Mouse (Mus musculus) thymus, postnatal 36 days (tissue): ENCODE results near the gene Sipa1l3.

Experiments used
- DNase-seq, 2 experiments: peaks; one replicate each; pipeline ENCODE4 v3.0.0; 2022; ENCODE audit warnings: mixed read lengths in 2 of 2

Sipa1l3 gene

GRCm38 (mm10) chr7:29505337-29506318 lies 12.8 kb downstream of the Sipa1l3 start:
- no peak for DNase-seq

- DNase-seq, result no peak
Observed at GRCm38 (mm10) chr7:29504683-29505290, 13.7 kb downstream of the Sipa1l3 start.

- no peak for DNase-seq
Observed at GRCm38 (mm10) chr7:29503616-29504015, 14.8 kb downstream of the Sipa1l3 start.

- DNase-seq, result no peak
Observed at GRCm38 (mm10) chr7:29501214-29501613, 17.2 kb downstream of the Sipa1l3 start.

GRCm38 (mm10) chr7:29499071-29499470 lies 19.4 kb downstream of the Sipa1l3 start:
- no peak for DNase-seq

GRCm38 (mm10) chr7:29496953-29497590 lies 21.4 kb downstream of the Sipa1l3 start:
- no peak for DNase-seq

- no peak for DNase-seq
Observed at GRCm38 (mm10) chr7:29496332-29496731, 22.1 kb downstream of the Sipa1l3 start.

GRCm38 (mm10) chr7:29495880-29496279 lies 22.6 kb downstream of the Sipa1l3 start:
- no peak for DNase-seq

GRCm38 (mm10) chr7:29494854-29495253 lies 23.6 kb downstream of the Sipa1l3 start:
- DNase-seq, result no peak

- DNase-seq, result no peak
Observed at GRCm38 (mm10) chr7:29494015-29494414, 24.4 kb downstream of the Sipa1l3 start.

- DNase-seq, result no peak
Observed at GRCm38 (mm10) chr7:29492992-29493391, 25.4 kb downstream of the Sipa1l3 start.

GRCm38 (mm10) chr7:29491861-29492260 lies 26.6 kb downstream of the Sipa1l3 start:
- no peak for DNase-seq

GRCm38 (mm10) chr7:29491471-29491755 lies 27.0 kb downstream of the Sipa1l3 start:
- DNase-seq, result no peak

- DNase-seq, result no peak
Observed at GRCm38 (mm10) chr7:29490704-29491470, 27.6 kb downstream of the Sipa1l3 start.

GRCm38 (mm10) chr7:29489851-29490250 lies 28.6 kb downstream of the Sipa1l3 start:
- DNase-seq, result no peak

GRCm38 (mm10) chr7:29489364-29489763 lies 29.1 kb downstream of the Sipa1l3 start:
- no peak for DNase-seq

- no peak for DNase-seq
Observed at GRCm38 (mm10) chr7:29486753-29487152, 31.7 kb downstream of the Sipa1l3 start.

- DNase-seq, result no peak
Observed at GRCm38 (mm10) chr7:29485721-29486120, 32.7 kb downstream of the Sipa1l3 start.

- DNase-seq, result no peak
Observed at GRCm38 (mm10) chr7:29483556-29483955, 34.9 kb downstream of the Sipa1l3 start.

GRCm38 (mm10) chr7:29481345-29482155 lies 36.9 kb downstream of the Sipa1l3 start:
- no peak for DNase-seq

GRCm38 (mm10) chr7:29480590-29481344 lies 37.7 kb downstream of the Sipa1l3 start:
- no peak for DNase-seq
